Mouse (Mus musculus) gastrocnemius, postnatal 25 days (tissue): Measurements from ENCODE around the gene Wasl. TPM values are rescaled to one million over a fixed set of nuclear protein-coding genes. Genes with fewer than 3 reads are reported as not detected.
A peak's percentile ranks its signal among the peaks of the same experiment; 100 is the strongest.

ENCODE experiments used
- DNase-seq: peaks from one replicate; pipeline ENCODE4 v3.0.0; 2022
- long read RNA-seq, 2 experiments: library from polyadenylated mRNA; stranded (forward); transcript quantifications; one replicate each; pipeline ENCODE4 v2.0.0; 2021
- total RNA-seq, 2 experiments: library from RNA; stranded (reverse); gene quantifications; 1 replicate in 1 of 2; 2 replicates in 1 of 2; pipeline ENCODE4 v1.2.3; 2021

The Wasl gene
- total RNA-seq: 10 to 100 TPM; 14.0 to 17.1 TPM
- long read RNA-seq, experiment 1, full-length matches to known transcripts: 1 of 2 reads
- long read RNA-seq, experiment 1, partial matches to known transcripts: 0 of 2 reads
- long read RNA-seq, experiment 1, other reads (novel, unspliced or antisense): 1 of 2 reads
- long read RNA-seq, experiment 2, full-length matches to known transcripts: 2 of 5 reads
- long read RNA-seq, experiment 2, partial matches to known transcripts: 3 of 5 reads
- long read RNA-seq, experiment 2, other reads (novel, unspliced or antisense): 0 of 5 reads

GRCm38 (mm10) chr6:24664867-24665458 is at the start of gene Wasl:
Gene Wasl (minus strand): TSS chr6:24665009.
- DNase-seq: peak; percentile 99

- DNase-seq: no peak
Measured at GRCm38 (mm10) chr6:24707499-24707898, 42.7 kb upstream of the Wasl start.

GRCm38 (mm10) chr6:24707090-24707489 is 42.3 kb upstream of the Wasl start:
- DNase-seq: no peak

- no peak for DNase-seq
Measured at GRCm38 (mm10) chr6:24697216-24697615, 32.4 kb upstream of the Wasl start.

- DNase-seq: no peak
Measured at GRCm38 (mm10) chr6:24696117-24696516, 31.3 kb upstream of the Wasl start.

GRCm38 (mm10) chr6:24694455-24695410 is 29.9 kb upstream of the Wasl start:
- no peak for DNase-seq

GRCm38 (mm10) chr6:24687871-24688270 is 23.1 kb upstream of the Wasl start:
- no peak for DNase-seq

GRCm38 (mm10) chr6:24683113-24683512 is 18.3 kb upstream of the Wasl start:
- no peak for DNase-seq

GRCm38 (mm10) chr6:24667829-24668228 is 3.0 kb upstream of the Wasl start:
- DNase-seq: no peak

GRCm38 (mm10) chr6:24666248-24666647 is 1.4 kb upstream of the Wasl start:
- no peak for DNase-seq

- peak; percentile 57 for DNase-seq
Measured at GRCm38 (mm10) chr6:24664133-24664866, 509 bp downstream of the Wasl start.

GRCm38 (mm10) chr6:24663196-24664132 is 1.3 kb downstream of the Wasl start:
- DNase-seq: peak; percentile 13

- DNase-seq: no peak
Measured at GRCm38 (mm10) chr6:24662483-24662882, 2.3 kb downstream of the Wasl start.

GRCm38 (mm10) chr6:24661879-24662278 is 2.9 kb downstream of the Wasl start:
- no peak for DNase-seq

- DNase-seq: no peak
Measured at GRCm38 (mm10) chr6:24657647-24658387, 7.0 kb downstream of the Wasl start.

GRCm38 (mm10) chr6:24656094-24656493 is 8.7 kb downstream of the Wasl start:
- no peak for DNase-seq

- DNase-seq: no peak
Measured at GRCm38 (mm10) chr6:24651538-24651937, 13.3 kb downstream of the Wasl start.

- no peak for DNase-seq
Measured at GRCm38 (mm10) chr6:24650719-24651118, 14.1 kb downstream of the Wasl start.

- no peak for DNase-seq
Measured at GRCm38 (mm10) chr6:24648403-24648802, 16.4 kb downstream of the Wasl start.

GRCm38 (mm10) chr6:24647103-24647691 is 17.6 kb downstream of the Wasl start:
- no peak for DNase-seq
